Mouse (Mus musculus): ENCODE results near the gene Ccnd2. TPM values are rescaled to one million over a fixed set of nuclear protein-coding genes. Genes with fewer than 3 reads are reported as not detected.

Gene Ccnd2
- total and polyA plus RNA-seq, 3 experiments = 67.3 to 407 (median 198) TPM

DNA sequence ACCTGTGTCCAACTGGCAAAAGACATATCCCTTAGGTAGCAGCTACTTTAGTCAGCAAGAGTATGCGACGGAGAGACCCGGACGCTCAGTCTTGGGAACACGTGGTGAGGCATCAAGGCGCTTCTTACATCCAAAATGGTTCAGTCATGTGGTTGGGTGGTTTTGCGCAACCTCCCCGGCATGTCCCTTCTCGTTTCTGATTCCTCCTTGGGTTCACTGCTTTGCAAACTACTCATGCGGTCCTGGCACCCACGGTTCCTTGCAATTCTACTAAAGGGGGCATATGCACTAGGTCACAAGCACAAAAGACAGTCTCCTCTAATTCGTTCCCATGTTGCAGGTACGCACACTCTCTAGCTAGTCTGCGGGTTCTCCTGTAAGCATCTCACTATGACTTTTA is 22.3 kb downstream of the Ccnd2 start:
- Histone ChIP-seq H3K79me2 (ENCODE audit: control insufficient read depth, insufficient read depth, low read length, poor library complexity) (no peaks in the 10 kb centered on the region), H3K4me1 (ENCODE audit: control insufficient read depth in 1 of 2, insufficient read depth in 2 of 2, low read length in 2 of 2) (no peaks in the 10 kb centered on the region), H3K4me3 (ENCODE audit: control insufficient read depth in 1 of 2, insufficient read depth in 1 of 2, low read depth in 2 of 2, low read length in 2 of 2) (no peak overlapping the region), H3K27me3 (ENCODE audit: control insufficient read depth in 1 of 2, insufficient read depth in 2 of 2, low read length in 2 of 2) (no peaks in the 10 kb centered on the region), H3K27ac (ENCODE audit: control insufficient read depth, low read depth, low read length) (no peak overlapping the region), H3K9me3 (replicated peaks; ENCODE audit: insufficient read depth, low read length) (no peaks in the 10 kb centered on the region), H3K9ac (ENCODE audit: control insufficient read depth, low read depth, low read length, poor library complexity, severe bottlenecking) (no peak overlapping the region), H3K36me3 (ENCODE audit: control insufficient read depth in 1 of 2, insufficient read depth in 2 of 2, low read length in 2 of 2) (peaks cover 3 to 26% of the 10 kb centered on the region in 2 experiments; a peak in 3 of 4 replicates)
- no peak for DNase-seq (ENCODE audit: low read depth, low spot score)
- TF ChIP-seq USF1 (IDR thresholded peaks at IDR 0.05; ENCODE audit: low read depth, low read length) = no peak
- TF ChIP-seq JUND (IDR thresholded peaks at IDR 0.05; ENCODE audit: low read depth, low read length) = no peak
- TF ChIP-seq GATA1 (IDR thresholded peaks at IDR 0.05; ENCODE audit: low read depth, low read length) = no peak
- TF ChIP-seq SMC3 (IDR thresholded peaks at IDR 0.05; ENCODE audit: low read depth, low read length) = no peak

DNA sequence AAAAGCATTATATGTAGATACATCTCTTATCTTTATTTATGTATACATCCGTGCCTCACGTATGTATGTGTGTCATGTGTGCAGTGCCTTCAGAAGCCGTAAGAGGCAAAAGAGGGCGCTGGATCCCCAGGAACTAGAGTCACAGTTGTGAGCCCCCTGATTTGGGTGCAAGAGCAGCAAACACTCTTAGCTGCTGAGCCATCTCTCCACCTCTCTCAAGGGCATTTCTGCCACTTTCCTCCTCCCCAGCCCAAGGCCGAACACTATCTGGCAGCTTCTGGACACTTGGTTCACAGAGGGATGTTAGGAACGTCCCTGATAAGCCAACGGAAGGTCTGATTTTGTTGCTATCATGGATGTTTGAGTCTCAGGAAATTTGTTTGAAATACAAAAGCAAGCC is 28.5 kb downstream of the Ccnd2 start:
- Histone ChIP-seq H3K4me3 (ENCODE audit: control insufficient read depth in 1 of 2, insufficient read depth in 1 of 2, low read depth in 2 of 2, low read length in 2 of 2) (no peak overlapping the region), H3K27ac (ENCODE audit: control insufficient read depth, low read depth, low read length) (no peak overlapping the region), H3K27me3 (ENCODE audit: control insufficient read depth in 1 of 2, insufficient read depth in 2 of 2, low read length in 2 of 2) (no peaks in the 10 kb centered on the region), H3K9me3 (replicated peaks; ENCODE audit: insufficient read depth, low read length) (no peaks in the 10 kb centered on the region), H3K4me1 (ENCODE audit: control insufficient read depth in 1 of 2, insufficient read depth in 2 of 2, low read length in 2 of 2) (no peaks in the 10 kb centered on the region), H3K36me3 (ENCODE audit: control insufficient read depth in 1 of 2, insufficient read depth in 2 of 2, low read length in 2 of 2) (peaks cover 0 to 6% of the 10 kb centered on the region in 2 experiments; a peak in 2 of 4 replicates), H3K9ac (ENCODE audit: control insufficient read depth, low read depth, low read length, poor library complexity, severe bottlenecking) (no peak overlapping the region), H3K79me2 (ENCODE audit: control insufficient read depth, insufficient read depth, low read length, poor library complexity) (no peaks in the 10 kb centered on the region)
- no peak for TF ChIP-seq SMC3 (IDR thresholded peaks at IDR 0.05; ENCODE audit: low read depth, low read length)
- TF ChIP-seq CTCF (IDR thresholded peaks at IDR 0.05 in 2 of 3, conservative IDR thresholded peaks at IDR 0.05 in 1 of 3; ENCODE audit: control insufficient read depth in 1 of 3, insufficient read depth in 1 of 3, low read depth in 2 of 3, low read length in 3 of 3, poor library complexity in 1 of 3, severe bottlenecking in 1 of 3) = no peak
- TF ChIP-seq GATA1 (IDR thresholded peaks at IDR 0.05; ENCODE audit: low read depth, low read length) = no peak
- TF ChIP-seq MEF2A (IDR thresholded peaks at IDR 0.05; ENCODE audit: extremely low read depth, insufficient replicate concordance, low read depth, low read length, poor library complexity, severe bottlenecking) = no peak
- TF ChIP-seq SIN3A (IDR thresholded peaks at IDR 0.05; ENCODE audit: low read length) = no peak
- no peak for TF ChIP-seq RCOR1 (IDR thresholded peaks at IDR 0.05; ENCODE audit: low read depth, low read length)
- no peak for TF ChIP-seq BHLHE40 (IDR thresholded peaks at IDR 0.05; ENCODE audit: borderline replicate concordance, low read depth, low read length)
- no peak for TF ChIP-seq ZMIZ1 (IDR thresholded peaks at IDR 0.05; ENCODE audit: low read depth, low read length)
- TF ChIP-seq JUND (IDR thresholded peaks at IDR 0.05; ENCODE audit: low read depth, low read length) = no peak
- TF ChIP-seq MAZ (IDR thresholded peaks at IDR 0.05; ENCODE audit: low read depth, low read length) = no peak
- TF ChIP-seq MAX (IDR thresholded peaks at IDR 0.05; ENCODE audit: low read length) = no peak
- no peak for TF ChIP-seq ZNF384 (IDR thresholded peaks at IDR 0.05; ENCODE audit: low read depth, low read length)
- TF ChIP-seq GABPA (IDR thresholded peaks at IDR 0.05; ENCODE audit: low read depth, low read length) = no peak
- no peak for TF ChIP-seq ETS1 (IDR thresholded peaks at IDR 0.05; ENCODE audit: low read depth, low read length)
- TF ChIP-seq E2F4 (IDR thresholded peaks at IDR 0.05; ENCODE audit: borderline replicate concordance, low read depth, low read length) = no peak
- no peak for TF ChIP-seq NELFE (IDR thresholded peaks at IDR 0.05; ENCODE audit: low read depth, low read length)
- no peak for TF ChIP-seq TCF12 (IDR thresholded peaks at IDR 0.05; ENCODE audit: low read depth, low read length)
- no peak for TF ChIP-seq POLR2AphosphoS2 (IDR thresholded peaks at IDR 0.05; ENCODE audit: low read length)
- no peak for TF ChIP-seq USF2 (IDR thresholded peaks at IDR 0.05; ENCODE audit: borderline replicate concordance in 1 of 2, insufficient read depth in 1 of 2, low read depth in 1 of 2, low read length in 2 of 2)
- no peak for DNase-seq (ENCODE audit: low read depth, low spot score)

All from MEL (cell line).